In the genomic region with DNA sequence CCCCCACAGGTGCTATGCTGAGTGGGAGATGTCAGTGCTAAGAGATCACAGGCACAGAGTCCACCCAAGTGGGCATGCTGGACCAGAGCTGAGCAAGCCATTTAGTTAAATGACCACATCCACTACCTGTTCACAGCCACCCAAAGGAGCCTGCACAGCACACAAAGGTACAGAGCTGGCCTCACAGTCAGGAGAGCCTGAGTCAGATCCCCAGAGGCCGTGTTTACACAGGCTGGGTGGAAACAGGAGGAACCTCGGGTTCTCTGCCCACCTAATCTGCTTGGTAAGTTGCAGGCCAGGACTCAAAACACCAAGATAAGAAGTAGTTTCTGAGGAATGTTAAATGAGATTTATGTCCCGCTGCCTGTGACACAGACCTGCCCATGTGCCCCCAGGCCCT, we compare ENCODE assay signal across 23 mouse cellular contexts.
DNase-seq lines count a peak whose midpoint lies in the region; ATAC-seq and TF ChIP-seq lines count a peak whose summit lies in the region.
"Had no signal": no experiment of that assay in that cellular context is flagged by ENCODE, and none has a peak within 500 bp of the region (broad histone marks: within the 10 kb centered on the region; RNA-seq: fewer than 3 reads in every experiment).

No protein-coding gene starts in this region.

- no peaks in the 10 kb centered on the region for H3K36me3 ChIP-seq in lung, postnatal 0 days (ENCODE audit: insufficient read depth, low read length)
- peaks cover 3% of the 10 kb centered on the region; the same call in 1 of the 2 replicates for H3K36me3 ChIP-seq in intestine, embryonic 16.5 days (ENCODE audit: control insufficient read depth, insufficient read depth, low read length)
- H3K36me3 ChIP-seq in liver, embryonic 15.5 days (replicated peaks) = peaks cover 7% of the 10 kb centered on the region; the same call in 1 of the 2 replicates
- no peaks in the 10 kb centered on the region for H3K36me3 ChIP-seq in stomach, embryonic 16.5 days (ENCODE audit: control insufficient read depth, insufficient read depth, low read length)
- H3K36me3 ChIP-seq in hindbrain, embryonic 10.5 days = peaks cover 28% of the 10 kb centered on the region
- H3K36me3 ChIP-seq: neural tube, embryonic 15.5 days had no signal

- WGBS in lung, postnatal 0 days = 47% methylated on average over 3 of the region's 3 CpGs
- 25% methylated on average over 3 of the region's 3 CpGs for WGBS in intestine, embryonic 16.5 days
- 31% methylated on average over 3 of the region's 3 CpGs for WGBS in liver, embryonic 15.5 days (ENCODE audit: insufficient replicate concordance)
- WGBS in stomach, embryonic 16.5 days = 47% methylated on average over 3 of the region's 3 CpGs
- 81% methylated on average over 3 of the region's 3 CpGs for WGBS in hindbrain, embryonic 10.5 days

- no peak overlapping the region for H3K4me3 ChIP-seq in lung, postnatal 0 days (ENCODE audit: low read depth, low read length)
- H3K4me3 ChIP-seq in intestine, embryonic 16.5 days (ENCODE audit: low read length) = no peak overlapping the region
- no peak overlapping the region for H3K4me3 ChIP-seq in liver, embryonic 15.5 days (replicated peaks)
- no peak overlapping the region for H3K4me3 ChIP-seq in stomach, embryonic 16.5 days (replicated peaks; ENCODE audit: low read length)
- no peak overlapping the region for H3K4me3 ChIP-seq in hindbrain, embryonic 10.5 days
- H3K4me3 ChIP-seq: forebrain, embryonic 10.5 days; heart, adult 2 months; heart, embryonic 13.5 days; hindbrain, embryonic 12.5 days; limb, embryonic 13.5 days; neural tube, embryonic 15.5 days had no signal

- no peaks in the 10 kb centered on the region for H3K27me3 ChIP-seq in lung, postnatal 0 days (replicated peaks; ENCODE audit: insufficient read depth, low read length)
- no peaks in the 10 kb centered on the region for H3K27me3 ChIP-seq in intestine, embryonic 16.5 days (replicated peaks; ENCODE audit: control insufficient read depth, insufficient read depth, low read length)
- H3K27me3 ChIP-seq in liver, embryonic 15.5 days = no peaks in the 10 kb centered on the region
- no peaks in the 10 kb centered on the region for H3K27me3 ChIP-seq in stomach, embryonic 16.5 days (ENCODE audit: control insufficient read depth, insufficient read depth, low read length)
- H3K27me3 ChIP-seq in hindbrain, embryonic 10.5 days (ENCODE audit: insufficient read depth, poor library complexity, severe bottlenecking) = no peaks in the 10 kb centered on the region
- H3K27me3 ChIP-seq: heart, embryonic 13.5 days; hindbrain, embryonic 12.5 days; limb, embryonic 13.5 days; neural tube, embryonic 15.5 days had no signal

- no peak overlapping the region for H3K9ac ChIP-seq in lung, postnatal 0 days (replicated peaks; ENCODE audit: low read depth)
- H3K9ac ChIP-seq in intestine, embryonic 16.5 days (ENCODE audit: low read depth, low read length) = no peak overlapping the region
- H3K9ac ChIP-seq in liver, embryonic 15.5 days = no peak overlapping the region
- no peak overlapping the region for H3K9ac ChIP-seq in stomach, embryonic 16.5 days (ENCODE audit: low read length)
- H3K9ac ChIP-seq: heart, embryonic 13.5 days; hindbrain, embryonic 12.5 days; limb, embryonic 13.5 days; lung, embryonic 14.5 days; neural tube, embryonic 15.5 days had no signal

- no peak for TF ChIP-seq EP300 in lung, postnatal 0 days (IDR thresholded peaks at IDR 0.05)

- DNase-seq in lung, postnatal 36 days = peak; percentile 17
- no peak for DNase-seq in lung, postnatal 0 days (ENCODE audit: low spot score)
- DNase-seq in layer of hippocampus, postnatal 10 days (ENCODE audit: low spot score in 2 of 2) = no peak
- no peak for DNase-seq in hindbrain, embryonic 10.5 days (ENCODE audit: low spot score)
- DNase-seq: adrenal gland, adult 2 months; cerebellum, adult 11-12 months; cerebellum, postnatal 10 days; gastrocnemius, postnatal 36 days; heart, adult 2 months; heart, postnatal 14 days; kidney, adult 8-10 months; kidney, postnatal 10 days; lung, embryonic 14.5 days; thymus, postnatal 25 days had no signal

- TF ChIP-seq CTCF in lung, postnatal 0 days (IDR thresholded peaks at IDR 0.05) = no peak

- peaks cover under 1% of the 10 kb centered on the region; the same call in 1 of the 2 replicates for H3K4me1 ChIP-seq in lung, postnatal 0 days (ENCODE audit: insufficient read depth, low read depth, low read length)
- no peaks in the 10 kb centered on the region for H3K4me1 ChIP-seq in intestine, embryonic 16.5 days (ENCODE audit: control insufficient read depth, insufficient read depth, low read length)
- H3K4me1 ChIP-seq in liver, embryonic 15.5 days (replicated peaks) = peaks cover 36% of the 10 kb centered on the region
- no peaks in the 10 kb centered on the region for H3K4me1 ChIP-seq in stomach, embryonic 16.5 days (ENCODE audit: control insufficient read depth, insufficient read depth, low read length)
- H3K4me1 ChIP-seq in hindbrain, embryonic 10.5 days (replicated peaks) = no peaks in the 10 kb centered on the region; the same call in 1 of the 2 replicates
- H3K4me1 ChIP-seq: forebrain, embryonic 10.5 days had no signal

- no peak overlapping the region for H3K27ac ChIP-seq in lung, postnatal 0 days (ENCODE audit: low read length)
- no peak overlapping the region for H3K27ac ChIP-seq in intestine, embryonic 16.5 days (ENCODE audit: low read length)
- H3K27ac ChIP-seq in liver, embryonic 15.5 days (replicated peaks) = 0 out of 2 replicates have a peak overlapping the region, but pooled peaks have one; percentile 14
- peak overlapping the region; percentile 57 for H3K27ac ChIP-seq in stomach, embryonic 16.5 days (ENCODE audit: low read length)
- H3K27ac ChIP-seq in hindbrain, embryonic 10.5 days = no peak overlapping the region
- H3K27ac ChIP-seq: forebrain, embryonic 10.5 days; heart, adult 2 months; heart, embryonic 13.5 days; hindbrain, embryonic 12.5 days; limb, embryonic 13.5 days; neural tube, embryonic 15.5 days had no signal

- no peak overlapping the region for H3K4me2 ChIP-seq in lung, postnatal 0 days (replicated peaks; ENCODE audit: low read depth, low read length)
- H3K4me2 ChIP-seq in intestine, embryonic 16.5 days (ENCODE audit: low read depth, low read length) = no peak overlapping the region
- no peak overlapping the region for H3K4me2 ChIP-seq in liver, embryonic 15.5 days
- H3K4me2 ChIP-seq in stomach, embryonic 16.5 days (ENCODE audit: low read depth, low read length) = no peak overlapping the region
- H3K4me2 ChIP-seq: heart, embryonic 13.5 days; hindbrain, embryonic 12.5 days; limb, embryonic 13.5 days; lung, embryonic 14.5 days; midbrain, embryonic 11.5 days; neural tube, embryonic 15.5 days had no signal

- ATAC-seq in lung, postnatal 0 days = no peak
- 0 out of 2 replicates have a peak, but pooled peaks have one; percentile 33 for ATAC-seq in intestine, embryonic 16.5 days
- ATAC-seq in liver, embryonic 15.5 days (ENCODE audit: insufficient read depth) = peak; percentile 33; the same call in 1 of the 2 replicates
- ATAC-seq in stomach, embryonic 16.5 days (ENCODE audit: insufficient read depth, low FRiP score) = peak; percentile 85

- H3K9me3 ChIP-seq in lung, postnatal 0 days (ENCODE audit: low read length) = no peaks in the 10 kb centered on the region
- no peaks in the 10 kb centered on the region for H3K9me3 ChIP-seq in intestine, embryonic 16.5 days (ENCODE audit: control insufficient read depth, low read length)
- no peaks in the 10 kb centered on the region for H3K9me3 ChIP-seq in liver, embryonic 15.5 days (replicated peaks)
- H3K9me3 ChIP-seq in stomach, embryonic 16.5 days (replicated peaks; ENCODE audit: control insufficient read depth, low read length) = no peaks in the 10 kb centered on the region
- no peaks in the 10 kb centered on the region for H3K9me3 ChIP-seq in hindbrain, embryonic 10.5 days
- H3K9me3 ChIP-seq: forebrain, embryonic 10.5 days; heart, embryonic 13.5 days; hindbrain, embryonic 12.5 days; limb, embryonic 13.5 days; neural tube, embryonic 15.5 days had no signal

Comparison
In these comparisons a context has a peak if more than half of its experiments do, and no peak if none do; other contexts are left out.
1. H3K27ac ChIP-seq: peak in liver, embryonic 15.5 days (single experiment) and stomach, embryonic 16.5 days (single experiment); none in lung, postnatal 0 days (single experiment), intestine, embryonic 16.5 days (single experiment) and hindbrain, embryonic 10.5 days (single experiment).